Mouse (Mus musculus): Measurements from ENCODE around the gene Efcab9.

DNA sequence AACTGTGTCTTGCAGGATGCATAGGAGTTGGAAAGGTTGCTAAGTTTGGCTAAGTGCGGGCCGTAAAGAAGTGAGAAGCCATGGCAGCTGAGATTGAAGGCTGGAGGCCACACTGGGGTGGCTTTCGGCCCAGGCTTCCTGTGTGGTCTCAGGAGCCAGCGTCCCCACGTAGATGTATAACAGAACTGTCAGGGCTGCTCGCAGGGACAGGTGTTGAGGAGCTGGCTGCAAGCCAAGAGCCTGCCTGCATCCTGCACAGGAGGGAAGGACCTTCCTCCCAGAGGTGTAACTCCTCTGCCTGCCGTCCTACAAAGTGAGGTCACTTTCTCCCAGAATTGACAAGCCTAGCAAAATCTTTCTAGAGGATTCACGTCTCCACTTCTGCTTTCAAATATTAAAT, 26.8 kb upstream of the Efcab9 start:
- TF ChIP-seq CTCF (IDR thresholded peaks at IDR 0.05; ENCODE audit: low read depth, low read length), result no peak
- no peak for TF ChIP-seq POLR2A (IDR thresholded peaks at IDR 0.05; ENCODE audit: extremely low read depth, insufficient read depth, low read length)

All from liver, adult 2 months (tissue).